Mouse (Mus musculus) C2C12 (cell line): ENCODE measurements at regions not wholly inside any gene's neighbourhood (a gene's known extent, or its start where the extent isn't known, plus 50 kb on each side); places are given as distances from the start of the nearest gene placed in this dataset.

Experiments used
- H3K27me3 ChIP-seq: one replicate; pipeline ENCODE4 v1.6.1; 2011; ENCODE audit not compliant: control insufficient read depth, insufficient read depth, insufficient read length
- H3K36me3 ChIP-seq: one replicate; pipeline ENCODE4 v1.6.1; 2011; ENCODE audit not compliant: control insufficient read depth, insufficient read depth
- H3K4me3 ChIP-seq: one replicate; pipeline ENCODE4 v1.5.1; 2011; ENCODE audit warnings: mild to moderate bottlenecking, control low read depth; ENCODE audit not compliant: poor library complexity, insufficient read depth, severe bottlenecking
- H3K79me2 ChIP-seq: one replicate; pipeline ENCODE4 v1.6.1; 2011; ENCODE audit not compliant: control insufficient read depth, insufficient read depth
- H3K79me3 ChIP-seq: one replicate; pipeline ENCODE4 v1.6.1; 2011; ENCODE audit warnings: low read depth, control low read depth
- H3ac ChIP-seq: one replicate; pipeline ENCODE3; 2011; ENCODE audit warnings: low read depth; ENCODE audit not compliant: control insufficient read depth, insufficient read length
- CEBPB ChIP-seq: IDR thresholded peaks from one replicate; pipeline ENCODE4 v1.6.1; 2011; ENCODE audit warnings: low read depth, mild to moderate bottlenecking, control low read depth, moderate library complexity
- CTCF ChIP-seq: IDR thresholded peaks from one replicate; pipeline ENCODE4 v1.5.1; 2011; ENCODE audit not compliant: control insufficient read depth, insufficient read depth, insufficient read length
- FOSL1 ChIP-seq: IDR thresholded peaks from one replicate; pipeline ENCODE4 v1.8.0; 2011; ENCODE audit warnings: mild to moderate bottlenecking, low read length; ENCODE audit not compliant: poor library complexity, insufficient read depth, severe bottlenecking
- MAX ChIP-seq: IDR thresholded peaks from one replicate; pipeline ENCODE4 v1.6.1; 2011; ENCODE audit warnings: mild to moderate bottlenecking, control low read depth
- MYOD1 ChIP-seq: IDR thresholded peaks from one replicate; pipeline ENCODE4 v1.6.1; 2011; ENCODE audit warnings: low read depth; ENCODE audit not compliant: control insufficient read depth, insufficient read length
- MYOG ChIP-seq: IDR thresholded peaks from one replicate; pipeline ENCODE4 v1.6.1; 2011; ENCODE audit not compliant: control insufficient read depth, insufficient read length; ENCODE audit errors: extremely low read depth
- USF1 ChIP-seq: IDR thresholded peaks from one replicate; pipeline ENCODE4 v1.6.1; 2011; ENCODE audit warnings: low read depth, mild to moderate bottlenecking, control low read depth, moderate library complexity

DNA sequence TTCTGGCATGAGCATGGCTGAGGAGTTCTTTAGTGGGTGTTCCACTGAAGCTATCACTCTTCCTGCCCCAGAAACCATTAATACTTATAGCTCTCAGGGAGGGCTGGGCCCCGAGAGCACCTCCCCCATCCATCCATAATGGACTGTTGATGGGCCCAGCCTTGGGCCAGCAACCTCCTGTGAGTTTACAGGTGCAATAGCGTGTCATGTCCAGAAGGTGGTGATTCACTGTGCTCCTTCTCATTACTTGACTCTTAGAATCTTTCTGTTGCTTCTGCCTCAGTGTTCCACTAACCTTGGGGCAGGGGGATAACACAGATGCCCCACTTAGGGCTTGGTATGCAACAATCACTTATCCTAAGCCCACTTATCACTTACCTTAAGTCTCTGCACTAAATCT, 225.1 kb upstream of the Tgfbr2 start:
- no peaks in the 10 kb centered on the region for H3K79me3 ChIP-seq
- H3K27me3 ChIP-seq = no peaks in the 10 kb centered on the region
- no peak for TF ChIP-seq FOSL1
- no peak for TF ChIP-seq CEBPB
- TF ChIP-seq CTCF = no peak
- TF ChIP-seq MYOG = no peak
- TF ChIP-seq USF1 = no peak
- no peak for TF ChIP-seq MAX
- TF ChIP-seq MYOD1 = no peak
- no peak overlapping the region for H3K4me3 ChIP-seq
- H3K79me2 ChIP-seq = no peaks in the 10 kb centered on the region
- H3K36me3 ChIP-seq = no peaks in the 10 kb centered on the region
- H3ac ChIP-seq = no peak overlapping the region

DNA sequence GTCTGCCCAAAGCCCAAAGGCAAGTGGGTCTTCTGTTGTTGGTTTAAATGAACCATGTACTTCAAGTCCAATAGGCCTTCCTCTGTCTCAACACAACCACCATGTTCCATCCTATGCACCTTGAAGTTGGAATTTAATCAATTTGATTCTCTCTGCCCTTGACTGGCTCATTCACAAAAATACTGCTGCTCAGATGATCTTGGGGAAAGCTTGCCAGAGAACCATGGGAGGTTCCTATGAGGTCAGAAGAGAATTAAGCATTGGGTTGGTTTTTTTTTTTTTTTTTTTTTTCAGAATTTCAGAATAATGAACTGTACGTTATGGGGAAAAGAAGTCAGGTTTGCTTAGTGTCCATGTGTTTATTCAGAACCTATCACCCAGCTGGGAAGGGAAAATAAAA, 224.1 kb upstream of the Tgfbr2 start:
- Histone ChIP-seq H3ac (no peak overlapping the region), H3K4me3 (no peak overlapping the region), H3K36me3 (no peaks in the 10 kb centered on the region), H3K79me2 (no peaks in the 10 kb centered on the region), H3K27me3 (no peaks in the 10 kb centered on the region), H3K79me3 (no peaks in the 10 kb centered on the region)
- no peak for TF ChIP-seq MYOD1
- no peak for TF ChIP-seq MYOG
- no peak for TF ChIP-seq FOSL1
- no peak for TF ChIP-seq CEBPB
- no peak for TF ChIP-seq MAX

DNA sequence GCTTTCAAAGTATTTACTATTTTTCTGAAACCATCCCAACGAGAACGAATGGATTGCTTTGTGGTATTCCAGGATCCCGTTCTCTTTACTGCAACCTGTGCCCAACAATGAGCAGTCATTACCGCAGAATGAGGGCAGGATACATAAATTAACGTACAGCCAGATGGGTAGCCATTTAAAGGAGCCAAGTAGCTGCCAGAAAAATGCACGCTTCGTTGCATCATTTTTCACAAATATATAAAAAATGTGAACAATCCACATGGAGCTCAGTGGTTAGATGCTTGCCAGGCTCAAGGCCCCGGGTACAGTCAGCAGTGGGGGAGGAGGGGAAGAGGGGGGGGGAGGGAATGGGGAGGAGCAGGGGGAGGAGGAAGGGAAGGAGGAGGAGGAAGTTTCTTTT, 217.1 kb upstream of the Tgfbr2 start:
- H3ac ChIP-seq = no peak overlapping the region
- TF ChIP-seq MAX (no peak), FOSL1 (no peak), MYOG (no peak), CTCF (no peak), MYOD1 (no peak), CEBPB (no peak), USF1 (no peak)

DNA sequence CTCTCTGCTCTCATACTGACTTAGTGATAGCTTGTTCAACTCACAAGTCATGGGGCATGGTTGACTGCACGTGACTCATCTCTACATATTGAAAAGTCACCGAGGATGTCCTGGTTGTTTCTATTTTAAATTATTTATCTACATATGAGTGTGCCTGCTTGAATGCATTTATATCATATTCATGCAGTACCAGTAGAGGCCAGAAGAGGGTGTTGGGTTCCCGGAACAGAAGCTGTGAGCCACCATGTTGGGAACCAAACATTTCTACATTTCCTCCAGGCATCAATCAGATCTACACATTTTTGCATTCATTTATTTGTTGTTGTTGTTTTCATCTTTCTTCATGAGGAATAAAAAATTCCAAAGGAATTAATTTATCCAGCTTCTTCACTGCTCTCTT, 214.6 kb upstream of the Tgfbr2 start:
- no peak overlapping the region for H3ac ChIP-seq
- no peak overlapping the region for H3K4me3 ChIP-seq
- H3K79me3 ChIP-seq = no peaks in the 10 kb centered on the region
- no peaks in the 10 kb centered on the region for H3K79me2 ChIP-seq
- no peaks in the 10 kb centered on the region for H3K36me3 ChIP-seq
- no peaks in the 10 kb centered on the region for H3K27me3 ChIP-seq
- TF ChIP-seq MAX (no peak), USF1 (no peak), MYOD1 (no peak), CTCF (no peak)

More for the DNA sequence above, 217.1 kb upstream of the Tgfbr2 start:
- Histone ChIP-seq H3K36me3 (no peaks in the 10 kb centered on the region), H3K27me3 (no peaks in the 10 kb centered on the region), H3K4me3 (no peak overlapping the region), H3K79me2 (no peaks in the 10 kb centered on the region), H3K79me3 (no peaks in the 10 kb centered on the region)

DNA sequence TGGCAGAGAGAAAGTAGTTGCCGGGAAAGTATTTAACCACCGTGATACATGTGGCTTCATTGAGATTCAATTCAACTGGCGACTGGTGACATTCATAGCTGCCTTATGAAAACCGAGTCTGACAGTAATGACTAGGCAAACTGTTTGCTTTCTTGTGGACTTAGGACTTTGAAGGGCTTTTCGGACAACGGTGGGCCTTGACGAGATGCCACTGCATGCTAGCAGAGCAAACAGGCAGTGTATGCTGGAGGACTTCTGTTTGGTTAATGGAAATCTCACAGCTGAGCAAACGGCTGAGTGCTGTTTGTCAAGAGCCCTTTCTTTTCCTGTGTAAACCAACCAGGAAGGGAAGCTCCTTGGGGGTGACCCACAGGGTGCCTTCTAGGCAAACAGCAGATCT, 213.7 kb upstream of the Tgfbr2 start:
- TF ChIP-seq MYOD1 (no peak), MAX (no peak)
- no peaks in the 10 kb centered on the region for H3K27me3 ChIP-seq
- H3K79me3 ChIP-seq = no peaks in the 10 kb centered on the region
- no peaks in the 10 kb centered on the region for H3K79me2 ChIP-seq
- no peaks in the 10 kb centered on the region for H3K36me3 ChIP-seq
- H3ac ChIP-seq = no peak overlapping the region
- H3K4me3 ChIP-seq = no peak overlapping the region

DNA sequence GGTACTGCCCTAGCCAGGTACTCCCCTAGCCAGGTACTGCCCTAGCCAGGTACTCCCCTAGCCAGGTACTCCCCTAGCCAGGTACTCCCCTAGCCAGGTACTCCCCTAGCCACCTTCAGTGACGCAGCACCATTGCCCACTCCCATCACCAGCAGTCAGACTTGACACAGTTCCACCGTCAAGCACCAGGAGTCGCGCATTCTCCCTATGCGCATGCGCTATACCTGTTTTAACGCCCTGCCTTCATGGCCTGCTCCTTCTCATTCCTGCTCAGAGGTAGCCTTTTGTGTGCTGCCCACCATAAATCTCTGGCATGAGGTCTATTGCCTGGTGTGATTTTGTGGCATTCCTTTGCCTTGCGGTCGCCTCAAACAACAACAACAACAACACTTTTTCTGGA, 212.9 kb upstream of the Tgfbr2 start:
- TF ChIP-seq MAX = no peak
- no peak for TF ChIP-seq MYOD1
- TF ChIP-seq USF1 = no peak
- no peak for TF ChIP-seq FOSL1
- TF ChIP-seq CTCF = no peak
- no peak for TF ChIP-seq CEBPB
- no peak for TF ChIP-seq MYOG
- Histone ChIP-seq H3ac (no peak overlapping the region), H3K79me3 (no peaks in the 10 kb centered on the region), H3K27me3 (no peaks in the 10 kb centered on the region), H3K4me3 (no peak overlapping the region), H3K36me3 (no peaks in the 10 kb centered on the region), H3K79me2 (no peaks in the 10 kb centered on the region)
